Mouse (Mus musculus) forebrain, embryonic 13.5 days (tissue): ENCODE measurements around the gene Rasgrp3. TPM values are rescaled to one million over a fixed set of nuclear protein-coding genes. Genes with fewer than 3 reads are reported as not detected.

Experiments used
- ATAC-seq: fragments of 200-750 bp; cut with Nextera tagmentation; 2 replicates; pipeline ENCODE4 v1.8.0; 2017
- H3K27ac ChIP-seq: fragments of 300-500 bp; sonication (generic); 2 replicates; pipeline ENCODE4 v1.5.1; 2015; ENCODE audit warnings: inconsistent platforms, mild to moderate bottlenecking, moderate library complexity
- H3K27me3 ChIP-seq: fragments of 300-500 bp; sonication (generic); 2 replicates; pipeline ENCODE4 v1.6.1; 2015; ENCODE audit warnings: mild to moderate bottlenecking, inconsistent platforms
- H3K36me3 ChIP-seq: fragments of 300-500 bp; sonication (generic); 2 replicates; pipeline ENCODE4 v1.6.1; 2015; ENCODE audit warnings: mild to moderate bottlenecking, inconsistent platforms; ENCODE audit not compliant: poor library complexity, severe bottlenecking
- H3K4me1 ChIP-seq: fragments of 300-500 bp; sonication (generic); 2 replicates; pipeline ENCODE4 v1.6.1; 2015; ENCODE audit warnings: inconsistent platforms
- H3K4me2 ChIP-seq: fragments of 300-500 bp; sonication (generic); 2 replicates; pipeline ENCODE4 v1.6.1; 2015; ENCODE audit warnings: inconsistent platforms, mild to moderate bottlenecking, moderate library complexity
- H3K4me3 ChIP-seq: fragments of 300-500 bp; sonication (generic); 2 replicates; pipeline ENCODE4 v1.5.1; 2015; ENCODE audit warnings: mild to moderate bottlenecking, inconsistent platforms
- H3K9ac ChIP-seq: fragments of 300-500 bp; sonication (generic); 2 replicates; pipeline ENCODE4 v1.6.1; 2015; ENCODE audit warnings: mild to moderate bottlenecking, inconsistent platforms
- H3K9me3 ChIP-seq: fragments of 300-500 bp; sonication (generic); replicated peaks from 2 replicates; pipeline ENCODE4 v1.6.1; 2016; ENCODE audit warnings: inconsistent platforms
- WGBS: fragments of 180-500 bp; shearing (Covaris S2); methylation state at CpG from one replicate; pipeline ENCODE4 v1.1.7; 2015; 5-methylcytosine and 5-hydroxymethylcytosine counted together
- polyA plus RNA-seq: library from polyadenylated mRNA; unstranded; fragments of >200 nt; fragmentation: Nextera tagmentation; extraction: Ambion mirVana; gene quantifications from 2 replicates; pipeline ENCODE4 v1.2.1, GENCODE M21; 2015

Rasgrp3 gene
- polyA plus RNA-seq, 1 experiment from 2014 or later, result 5.0 TPM

GRCm38 (mm10) chr17:75464331-75464982 is 28.8 kb downstream of the Rasgrp3 start:
- H3K4me1 ChIP-seq, result peaks cover 5% of the 10 kb centered on the region; the same call in 1 of the 2 replicates
- H3K36me3 ChIP-seq, result no peaks in the 10 kb centered on the region
- H3K4me2 ChIP-seq, result no peak overlapping the region
- H3K4me3 ChIP-seq, result no peak overlapping the region
- no peak for ATAC-seq
- no peak overlapping the region for H3K9ac ChIP-seq
- H3K27me3 ChIP-seq, result no peaks in the 10 kb centered on the region
- H3K9me3 ChIP-seq, result no peaks in the 10 kb centered on the region
- WGBS, result 12% methylated on average over 9 of the region's 9 CpGs
- H3K27ac ChIP-seq, result no peak overlapping the region

GRCm38 (mm10) chr17:75464983-75465634 is 29.4 kb downstream of the Rasgrp3 start:
- 16% methylated on average over 15 of the region's 15 CpGs for WGBS

GRCm38 (mm10) chr17:75465635-75465997 is 29.9 kb downstream of the Rasgrp3 start:
- H3K9ac ChIP-seq, result no peak overlapping the region
- no peaks in the 10 kb centered on the region for H3K9me3 ChIP-seq

More at GRCm38 (mm10) chr17:75464983-75465634, 29.4 kb downstream of the Rasgrp3 start:
- Histone ChIP-seq H3K36me3 (no peaks in the 10 kb centered on the region), H3K4me2 (peak overlapping the region; percentile 29), H3K9ac (no peak overlapping the region), H3K9me3 (no peaks in the 10 kb centered on the region), H3K27me3 (no peaks in the 10 kb centered on the region), H3K4me1 (peaks cover 5% of the 10 kb centered on the region; the same call in 1 of the 2 replicates), H3K27ac (no peak overlapping the region), H3K4me3 (no peak overlapping the region)
- peak; percentile 91 for ATAC-seq

GRCm38 (mm10) chr17:75466948-75467347 is 31.3 kb downstream of the Rasgrp3 start:
- H3K9ac ChIP-seq, result no peak overlapping the region
- ATAC-seq, result no peak
- no peaks in the 10 kb centered on the region for H3K36me3 ChIP-seq
- no peak overlapping the region for H3K27ac ChIP-seq
- H3K27me3 ChIP-seq, result no peaks in the 10 kb centered on the region
- H3K4me3 ChIP-seq, result no peak overlapping the region
- peaks cover 5% of the 10 kb centered on the region; the same call in 1 of the 2 replicates for H3K4me1 ChIP-seq
- 94% methylated on average over 4 of the region's 4 CpGs for WGBS
- H3K4me2 ChIP-seq, result no peak overlapping the region
- no peaks in the 10 kb centered on the region for H3K9me3 ChIP-seq

More at GRCm38 (mm10) chr17:75465635-75465997, 29.9 kb downstream of the Rasgrp3 start:
- Histone ChIP-seq H3K27ac (no peak overlapping the region), H3K4me1 (peaks cover 5% of the 10 kb centered on the region; the same call in 1 of the 2 replicates), H3K4me3 (no peak overlapping the region), H3K4me2 (peak overlapping the region; percentile 29), H3K27me3 (no peaks in the 10 kb centered on the region), H3K36me3 (no peaks in the 10 kb centered on the region)
- WGBS, result 59% methylated on average over 14 of the region's 14 CpGs
- no peak for ATAC-seq

- Histone ChIP-seq H3K4me3 (no peak overlapping the region), H3K4me1 (peaks cover 5% of the 10 kb centered on the region; the same call in 1 of the 2 replicates), H3K4me2 (no peak overlapping the region), H3K9me3 (no peaks in the 10 kb centered on the region), H3K27me3 (no peaks in the 10 kb centered on the region), H3K36me3 (no peaks in the 10 kb centered on the region), H3K9ac (no peak overlapping the region), H3K27ac (no peak overlapping the region)
- ATAC-seq, result no peak
- WGBS, result 94% methylated on average over 2 of the region's 2 CpGs
Measured at GRCm38 (mm10) chr17:75467526-75467925, 31.8 kb downstream of the Rasgrp3 start.

GRCm38 (mm10) chr17:75468479-75469114 is 32.9 kb downstream of the Rasgrp3 start:
- H3K4me2 ChIP-seq, result no peak overlapping the region
- no peak overlapping the region for H3K4me3 ChIP-seq
- H3K9ac ChIP-seq, result no peak overlapping the region
- no peaks in the 10 kb centered on the region for H3K9me3 ChIP-seq
- H3K36me3 ChIP-seq, result no peaks in the 10 kb centered on the region
- no peak for ATAC-seq
- WGBS, result 92% methylated on average over 10 of the region's 10 CpGs
- peaks cover 5% of the 10 kb centered on the region; the same call in 1 of the 2 replicates for H3K4me1 ChIP-seq
- H3K27me3 ChIP-seq, result no peaks in the 10 kb centered on the region
- H3K27ac ChIP-seq, result no peak overlapping the region

GRCm38 (mm10) chr17:75470325-75470724 is 34.6 kb downstream of the Rasgrp3 start:
- Histone ChIP-seq H3K27ac (no peak overlapping the region), H3K9me3 (no peaks in the 10 kb centered on the region), H3K4me1 (peaks cover under 1% of the 10 kb centered on the region; the same call in 1 of the 2 replicates), H3K36me3 (no peaks in the 10 kb centered on the region), H3K9ac (no peak overlapping the region), H3K4me2 (no peak overlapping the region), H3K27me3 (no peaks in the 10 kb centered on the region), H3K4me3 (no peak overlapping the region)
- ATAC-seq, result no peak
- WGBS, result 80% methylated on average over 6 of the region's 6 CpGs

GRCm38 (mm10) chr17:75470885-75471610 is 35.4 kb downstream of the Rasgrp3 start:
- Histone ChIP-seq H3K4me2 (no peak overlapping the region), H3K36me3 (no peaks in the 10 kb centered on the region), H3K4me3 (no peak overlapping the region), H3K9ac (no peak overlapping the region), H3K4me1 (no peaks in the 10 kb centered on the region), H3K27me3 (no peaks in the 10 kb centered on the region), H3K9me3 (no peaks in the 10 kb centered on the region), H3K27ac (no peak overlapping the region)
- no peak for ATAC-seq
- 96% methylated on average over 7 of the region's 7 CpGs for WGBS

- Histone ChIP-seq H3K27me3 (no peaks in the 10 kb centered on the region), H3K4me2 (no peak overlapping the region), H3K27ac (no peak overlapping the region), H3K9ac (no peak overlapping the region), H3K4me3 (no peak overlapping the region), H3K36me3 (no peaks in the 10 kb centered on the region), H3K9me3 (no peaks in the 10 kb centered on the region), H3K4me1 (no peaks in the 10 kb centered on the region)
- 95% methylated on average over 6 of the region's 6 CpGs for WGBS
- no peak for ATAC-seq
Measured at GRCm38 (mm10) chr17:75471644-75472253, 36.1 kb downstream of the Rasgrp3 start.

- Histone ChIP-seq H3K4me1 (no peaks in the 10 kb centered on the region), H3K9me3 (no peaks in the 10 kb centered on the region), H3K27ac (no peak overlapping the region), H3K36me3 (no peaks in the 10 kb centered on the region), H3K27me3 (no peaks in the 10 kb centered on the region), H3K4me3 (no peak overlapping the region), H3K4me2 (no peak overlapping the region), H3K9ac (no peak overlapping the region)
- 86% methylated on average over 2 of the region's 2 CpGs for whole genome bisulfite sequencing
- ATAC-seq, result no peak
Measured at GRCm38 (mm10) chr17:75472379-75472778, 36.7 kb downstream of the Rasgrp3 start.

- ATAC-seq, result no peak
- Histone ChIP-seq H3K4me2 (no peak overlapping the region), H3K9ac (no peak overlapping the region), H3K4me1 (no peaks in the 10 kb centered on the region), H3K9me3 (no peaks in the 10 kb centered on the region), H3K27me3 (no peaks in the 10 kb centered on the region), H3K4me3 (no peak overlapping the region), H3K27ac (no peak overlapping the region), H3K36me3 (no peaks in the 10 kb centered on the region)
- 39% methylated on average over 1 of the region's 1 CpGs for WGBS
Measured at GRCm38 (mm10) chr17:75475985-75476384, 40.3 kb downstream of the Rasgrp3 start.
